Mouse (Mus musculus): Measurements from ENCODE around the gene Disc1. TPM values are rescaled to one million over a fixed set of nuclear protein-coding genes. Genes with fewer than 3 reads are reported as not detected.

Gene Disc1
- total RNA-seq, 2 experiments from 2014 or later = 3.9 to 4.4 TPM

GRCm38 (mm10) chr8:125184452-125184817 lies 130.4 kb downstream of the Disc1 start:
- no peak for DNase-seq

- no peak for DNase-seq
Observed at GRCm38 (mm10) chr8:125184881-125185280, 130.9 kb downstream of the Disc1 start.

- no peak for DNase-seq
Observed at GRCm38 (mm10) chr8:125187044-125187443, 133.0 kb downstream of the Disc1 start.

GRCm38 (mm10) chr8:125193701-125194100 lies 139.7 kb downstream of the Disc1 start:
- DNase-seq = no peak

GRCm38 (mm10) chr8:125195121-125195520 lies 141.1 kb downstream of the Disc1 start:
- no peak for DNase-seq

GRCm38 (mm10) chr8:125196573-125197094 lies 142.6 kb downstream of the Disc1 start:
- DNase-seq = no peak

- peak; percentile 35 for DNase-seq
Observed at GRCm38 (mm10) chr8:125197341-125198002, 143.5 kb downstream of the Disc1 start.

GRCm38 (mm10) chr8:125198420-125199196 lies 144.6 kb downstream of the Disc1 start:
- no peak for DNase-seq

GRCm38 (mm10) chr8:125199197-125199939 lies 145.4 kb downstream of the Disc1 start:
- DNase-seq = no peak

GRCm38 (mm10) chr8:125200273-125200863 lies 146.4 kb downstream of the Disc1 start:
- DNase-seq = no peak

GRCm38 (mm10) chr8:125201650-125202049 lies 147.7 kb downstream of the Disc1 start:
- no peak for DNase-seq

GRCm38 (mm10) chr8:125203016-125203415 lies 149.0 kb downstream of the Disc1 start:
- DNase-seq = no peak

- no peak for DNase-seq
Observed at GRCm38 (mm10) chr8:125205556-125205955, 151.6 kb downstream of the Disc1 start.

GRCm38 (mm10) chr8:125206391-125206790 lies 152.4 kb downstream of the Disc1 start:
- no peak for DNase-seq

- no peak for DNase-seq
Observed at GRCm38 (mm10) chr8:125206962-125207361, 153.0 kb downstream of the Disc1 start.

- peak; percentile 40 for DNase-seq
Observed at GRCm38 (mm10) chr8:125212619-125213167, 158.7 kb downstream of the Disc1 start.

- no peak for DNase-seq
Observed at GRCm38 (mm10) chr8:125217902-125218581, 164.0 kb downstream of the Disc1 start.

GRCm38 (mm10) chr8:125218669-125219068 lies 164.7 kb downstream of the Disc1 start:
- peak; percentile 31 for DNase-seq

GRCm38 (mm10) chr8:125220608-125221007 lies 166.6 kb downstream of the Disc1 start:
- DNase-seq = no peak

GRCm38 (mm10) chr8:125221062-125221461 lies 167.1 kb downstream of the Disc1 start:
- DNase-seq = no peak

- peak; percentile 52 for DNase-seq
Observed at GRCm38 (mm10) chr8:125223031-125223753, 169.2 kb downstream of the Disc1 start.
